Mouse (Mus musculus) cerebellum, adult 2 months (tissue): ENCODE data around the gene Samhd1.

Source experiments
- CTCF ChIP-seq: fragments of 200-500 bp; IDR thresholded peaks from 2 replicates; pipeline ENCODE4 v1.5.1; 2011; ENCODE audit warnings: low read depth, mild to moderate bottlenecking, control low read depth, low read length, moderate library complexity, borderline replicate concordance; ENCODE audit not compliant: insufficient read depth
- POLR2A ChIP-seq: fragments of 200-500 bp; IDR thresholded peaks from 2 replicates; pipeline ENCODE4 v1.6.1; 2011; ENCODE audit warnings: low read length, control low read depth, borderline replicate concordance; ENCODE audit not compliant: insufficient read depth

DNA sequence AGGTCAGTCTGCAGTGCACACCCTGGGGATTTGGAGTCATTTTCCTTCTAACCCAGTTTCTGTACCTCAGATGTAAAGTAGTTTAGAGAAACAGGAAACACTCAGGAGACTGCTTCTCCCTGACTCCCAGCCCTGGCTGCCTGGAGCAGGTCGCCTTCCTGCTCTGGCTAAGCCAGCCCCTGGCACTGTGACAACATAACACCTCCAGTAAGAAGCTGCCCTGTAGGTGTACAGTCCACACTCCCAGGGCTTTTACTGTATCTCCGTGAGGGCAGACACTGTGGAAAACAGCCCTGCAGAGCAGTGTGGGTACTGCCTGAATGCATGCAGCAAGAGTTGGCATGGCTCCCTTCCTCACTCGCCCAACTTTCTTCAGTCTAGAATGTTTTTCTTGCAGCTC, 59.4 kb downstream of the Samhd1 start:
- peak; percentile 23; the same call in 1 of the 2 replicates for TF ChIP-seq CTCF
- peak; percentile 42; the same call in 1 of the 2 replicates for TF ChIP-seq POLR2A
